Mouse (Mus musculus) right cerebral cortex, postnatal 4 days (tissue): ENCODE data around the gene Trp73.

ENCODE experiments used
- DNase-seq: peaks from one replicate; pipeline ENCODE4 v3.0.0-alpha.2; 2022

Trp73 gene

DNA sequence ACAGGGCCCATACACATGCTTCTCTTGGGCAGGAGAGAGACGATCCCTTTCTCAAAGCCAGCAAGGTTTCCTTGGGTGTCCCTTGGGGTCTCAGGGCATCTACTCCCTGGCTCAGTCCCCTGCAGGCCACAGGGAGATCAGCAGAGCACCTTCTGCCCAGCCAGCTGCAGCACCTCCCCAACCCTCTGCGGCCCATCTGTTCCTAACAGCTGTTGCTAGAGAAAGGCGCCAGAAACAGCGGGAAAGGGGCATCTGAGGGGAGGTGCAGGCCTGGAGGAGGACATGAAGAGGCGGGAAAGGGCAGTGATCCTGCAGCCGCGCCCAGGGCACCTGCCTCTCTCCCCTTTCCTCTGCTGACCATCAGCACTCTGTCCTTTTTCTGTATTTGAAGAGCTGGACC, 40.6 kb downstream of the Trp73 start:
- DNase-seq = no peak

DNA sequence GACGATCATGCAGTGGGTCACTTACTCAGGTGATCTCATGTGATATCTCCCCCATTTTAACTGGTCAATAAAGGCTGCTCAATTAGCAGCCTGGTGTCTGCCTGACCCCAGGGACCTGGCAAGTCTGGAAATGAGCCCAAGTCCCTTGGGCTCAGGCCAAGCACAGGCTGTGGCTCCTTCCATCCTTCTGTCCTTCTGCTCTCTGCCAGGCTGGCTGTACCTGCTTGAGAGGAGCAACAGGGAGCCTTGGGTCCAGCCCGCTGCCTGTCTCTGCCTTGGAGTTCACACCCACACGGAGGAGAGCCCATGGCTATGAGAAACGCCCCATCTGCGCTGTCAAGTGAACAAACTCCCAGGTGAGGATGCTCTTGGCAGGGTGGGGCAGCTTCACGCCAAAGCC, 43.9 kb downstream of the Trp73 start:
- DNase-seq = no peak

DNA sequence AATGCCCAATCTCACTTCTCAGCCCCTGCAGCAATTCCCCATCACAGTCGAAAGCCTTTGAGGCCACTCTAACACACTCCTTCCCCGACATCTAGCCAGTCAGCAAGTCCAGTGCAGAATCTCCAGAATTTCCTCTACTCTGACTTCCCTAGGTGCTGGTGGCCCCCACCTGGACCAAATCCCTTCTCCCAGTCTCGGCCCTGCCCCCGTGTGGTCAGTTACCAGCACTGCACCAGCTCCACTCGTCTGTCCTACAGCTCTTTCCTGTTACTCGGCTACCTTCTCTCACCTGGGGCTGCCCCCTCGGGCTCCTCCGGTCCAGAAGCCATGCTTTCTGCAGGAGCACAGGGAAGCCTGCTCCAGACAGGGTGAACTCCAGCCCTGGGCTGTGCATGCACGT, 46.8 kb downstream of the Trp73 start:
- no peak for DNase-seq

DNA sequence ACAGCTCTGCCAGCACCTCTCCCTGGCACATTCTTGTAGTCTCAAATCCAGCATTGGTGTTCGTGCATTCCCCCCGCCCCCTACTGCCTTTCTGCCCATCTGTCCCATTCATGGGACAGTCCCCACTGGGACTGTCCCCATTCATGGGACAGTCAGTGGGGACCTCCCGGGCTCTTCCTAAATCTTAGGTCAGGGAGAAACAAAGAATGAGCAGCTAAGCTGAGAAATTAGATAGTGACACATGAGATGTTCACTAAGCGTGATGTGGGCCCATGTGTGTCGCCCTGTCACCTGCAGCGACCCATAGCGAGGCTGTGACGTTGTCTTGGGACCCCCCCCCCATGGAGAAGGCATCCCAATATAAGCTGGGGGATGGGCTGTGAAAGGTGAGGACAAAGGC, 48.7 kb downstream of the Trp73 start:
- DNase-seq = no peak

DNA sequence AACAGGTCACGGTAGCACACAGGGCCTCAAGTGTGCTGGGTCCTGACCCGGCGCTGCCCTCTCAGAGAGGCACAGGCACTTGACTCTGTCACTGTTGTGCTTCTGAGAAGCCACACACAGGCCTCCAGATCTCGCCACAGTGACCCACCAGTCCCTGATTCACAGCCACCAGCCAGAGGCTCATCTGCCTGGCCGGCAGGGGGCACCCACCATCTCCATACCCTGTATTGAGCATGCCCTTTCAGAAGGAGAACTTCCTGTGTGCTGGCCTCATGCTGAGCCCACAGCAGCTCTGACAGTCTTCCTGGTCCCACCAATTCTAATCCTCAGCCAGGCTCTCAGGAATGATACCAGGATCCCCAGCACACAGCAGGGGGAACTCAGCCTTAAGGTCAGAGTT, 50.8 kb downstream of the Trp73 start:
- DNase-seq = no peak

DNA sequence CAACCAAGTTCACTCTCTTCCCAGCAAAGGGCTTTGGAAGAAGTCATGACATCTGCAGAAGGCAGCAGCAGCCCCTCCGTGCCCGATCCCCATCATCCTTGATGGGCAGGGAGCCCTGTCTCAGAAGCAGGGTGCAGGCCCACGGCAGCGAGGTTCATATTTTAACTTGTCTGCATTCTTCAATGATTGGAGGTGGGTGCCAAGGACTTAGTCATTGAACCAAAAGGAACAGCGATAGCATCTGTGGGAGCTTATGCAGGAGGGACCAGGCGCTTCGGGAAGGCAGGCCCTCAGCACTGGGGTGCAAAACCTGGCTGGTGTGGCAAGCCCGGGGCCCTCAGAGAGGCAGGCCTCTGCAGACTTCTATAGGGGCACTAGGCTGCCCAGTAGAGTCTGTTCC, 53.6 kb downstream of the Trp73 start:
- DNase-seq = no peak

DNA sequence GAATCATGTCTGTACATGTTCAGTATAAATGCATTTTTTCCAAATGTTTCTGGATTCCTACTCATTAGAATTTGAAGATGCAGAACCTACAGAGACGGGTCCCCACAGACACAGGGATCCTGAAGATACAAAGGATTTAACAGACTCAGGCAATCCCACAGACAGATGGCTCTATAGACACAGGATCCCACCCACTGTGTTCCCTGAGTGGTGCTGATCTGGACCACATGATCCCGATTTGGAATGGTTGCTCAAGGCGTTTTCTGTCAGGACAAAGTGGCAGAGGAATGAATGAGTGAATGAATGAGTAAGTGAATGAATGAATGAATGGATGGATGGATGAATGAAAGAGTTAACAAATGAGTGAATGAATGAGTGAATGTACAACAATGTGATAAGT, 54.2 kb downstream of the Trp73 start:
- DNase-seq = no peak

DNA sequence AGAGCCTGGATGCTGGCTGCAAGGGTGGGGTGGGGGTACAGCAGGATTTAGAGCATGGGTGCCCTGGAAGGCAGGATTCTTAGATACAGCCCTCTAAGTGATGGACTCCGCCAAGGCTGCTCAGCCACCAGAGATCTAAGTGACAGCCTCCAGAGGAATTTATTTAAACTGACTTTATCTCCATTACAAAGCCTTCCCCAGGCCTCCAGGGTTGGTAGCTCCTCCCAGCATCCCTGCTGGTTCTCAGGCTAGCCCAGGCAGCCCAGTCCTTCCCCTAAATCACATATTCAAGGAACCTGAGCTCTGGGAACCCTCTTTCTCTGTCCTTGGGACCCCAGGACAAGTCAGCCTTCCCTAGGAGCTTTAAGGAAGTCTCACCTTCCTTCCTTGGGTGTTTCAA, 58.0 kb downstream of the Trp73 start:
- DNase-seq = no peak

DNA sequence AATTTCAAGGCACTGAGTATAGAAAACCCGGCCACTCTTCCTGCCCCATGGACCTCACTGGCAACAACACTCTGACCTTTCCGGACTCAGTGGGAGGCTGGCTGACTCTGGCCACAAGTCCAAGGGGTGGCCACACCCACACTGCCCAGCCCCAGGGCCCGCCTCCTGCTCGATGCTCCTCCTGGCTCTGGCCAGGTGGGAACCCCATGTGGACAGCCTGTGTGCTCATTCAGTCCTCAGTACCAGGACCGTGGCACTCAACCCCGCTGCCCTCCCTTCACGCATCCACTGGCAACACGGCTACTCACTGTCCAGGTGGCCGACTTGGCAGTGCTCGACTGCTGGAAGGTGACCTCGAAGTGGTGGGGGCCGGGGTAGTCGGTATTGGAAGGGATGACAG, 59.0 kb downstream of the Trp73 start:
- no peak for DNase-seq

DNA sequence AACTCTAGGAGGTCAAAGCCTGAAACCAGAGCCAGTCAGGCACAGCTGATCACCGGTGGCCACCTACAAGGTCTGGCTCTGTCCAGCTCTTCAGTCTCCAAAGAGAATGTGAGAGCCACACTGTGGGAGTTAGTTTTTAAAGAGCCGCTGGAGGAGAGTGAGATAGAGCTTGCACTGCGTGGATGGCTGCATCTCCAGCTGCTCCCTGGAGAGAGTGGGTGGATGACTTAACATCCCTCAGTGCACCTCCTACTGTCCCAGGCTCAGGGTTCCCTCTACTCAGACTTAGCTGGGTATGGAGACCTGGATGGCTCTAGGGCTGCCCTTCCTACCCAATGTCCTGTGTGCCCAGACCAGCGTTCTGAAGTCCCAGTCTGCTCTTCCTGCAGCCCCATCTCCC, 59.8 kb downstream of the Trp73 start:
- no peak for DNase-seq

DNA sequence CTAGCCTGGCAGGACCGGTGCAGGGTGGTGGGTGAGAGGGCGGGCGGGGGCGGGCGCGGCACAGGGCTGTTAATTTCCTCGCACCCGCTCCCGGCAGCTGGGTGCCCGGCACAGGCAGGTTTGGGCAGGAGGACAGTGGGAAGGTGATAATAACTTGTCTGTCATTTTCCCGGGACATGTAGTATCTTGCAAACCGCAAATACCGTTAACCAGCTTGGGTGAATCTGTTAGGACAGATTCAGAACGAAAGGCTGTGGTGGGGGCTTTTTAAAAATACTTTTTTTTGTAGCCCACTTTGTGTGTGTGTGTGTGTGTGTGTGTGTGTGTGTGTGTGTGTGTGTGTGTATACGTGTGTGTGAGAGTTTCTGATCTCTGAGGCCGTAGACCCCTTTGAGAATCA, 68.1 kb downstream of the Trp73 start:
- no peak for DNase-seq

DNA sequence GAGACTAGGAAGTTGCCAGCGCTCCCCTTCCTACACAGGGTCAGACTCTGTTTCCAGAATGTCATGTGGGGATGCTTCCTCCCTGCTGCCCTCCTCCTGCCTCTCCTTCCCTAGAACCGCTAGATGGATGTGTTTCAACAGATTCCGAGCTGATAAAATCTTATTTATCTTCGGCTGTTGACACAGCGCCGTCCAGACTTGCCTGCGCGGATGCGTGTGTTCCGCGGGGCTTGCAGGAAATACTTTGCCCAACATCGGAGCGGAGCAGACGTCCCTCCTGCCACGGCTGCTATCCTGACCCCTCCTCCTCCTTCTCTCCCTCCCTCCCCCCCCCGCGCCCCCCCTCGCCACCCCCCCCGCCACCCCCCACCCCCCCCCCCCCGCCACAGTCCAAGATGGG, 68.5 kb downstream of the Trp73 start:
- DNase-seq = no peak

DNA sequence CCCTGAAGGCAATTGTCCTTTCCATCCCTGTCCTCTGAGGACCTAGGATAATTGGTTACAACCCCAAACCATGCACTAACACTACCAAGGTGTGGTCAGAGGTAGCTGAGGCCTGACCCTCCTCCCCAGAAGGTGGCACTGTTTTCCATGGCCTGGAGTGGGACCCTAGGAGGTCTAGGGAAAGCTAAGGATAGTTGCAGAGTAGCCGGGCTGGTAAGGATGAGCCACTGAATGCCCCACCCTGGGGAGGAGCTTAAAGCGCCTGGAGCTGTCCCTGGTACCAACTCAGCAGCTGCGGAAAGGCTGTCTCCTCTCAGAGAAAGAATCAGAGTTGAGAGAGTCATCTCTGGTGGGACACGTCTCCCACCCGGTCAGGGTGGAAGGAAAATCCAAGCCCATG, 69.1 kb downstream of the Trp73 start:
- no peak for DNase-seq

DNA sequence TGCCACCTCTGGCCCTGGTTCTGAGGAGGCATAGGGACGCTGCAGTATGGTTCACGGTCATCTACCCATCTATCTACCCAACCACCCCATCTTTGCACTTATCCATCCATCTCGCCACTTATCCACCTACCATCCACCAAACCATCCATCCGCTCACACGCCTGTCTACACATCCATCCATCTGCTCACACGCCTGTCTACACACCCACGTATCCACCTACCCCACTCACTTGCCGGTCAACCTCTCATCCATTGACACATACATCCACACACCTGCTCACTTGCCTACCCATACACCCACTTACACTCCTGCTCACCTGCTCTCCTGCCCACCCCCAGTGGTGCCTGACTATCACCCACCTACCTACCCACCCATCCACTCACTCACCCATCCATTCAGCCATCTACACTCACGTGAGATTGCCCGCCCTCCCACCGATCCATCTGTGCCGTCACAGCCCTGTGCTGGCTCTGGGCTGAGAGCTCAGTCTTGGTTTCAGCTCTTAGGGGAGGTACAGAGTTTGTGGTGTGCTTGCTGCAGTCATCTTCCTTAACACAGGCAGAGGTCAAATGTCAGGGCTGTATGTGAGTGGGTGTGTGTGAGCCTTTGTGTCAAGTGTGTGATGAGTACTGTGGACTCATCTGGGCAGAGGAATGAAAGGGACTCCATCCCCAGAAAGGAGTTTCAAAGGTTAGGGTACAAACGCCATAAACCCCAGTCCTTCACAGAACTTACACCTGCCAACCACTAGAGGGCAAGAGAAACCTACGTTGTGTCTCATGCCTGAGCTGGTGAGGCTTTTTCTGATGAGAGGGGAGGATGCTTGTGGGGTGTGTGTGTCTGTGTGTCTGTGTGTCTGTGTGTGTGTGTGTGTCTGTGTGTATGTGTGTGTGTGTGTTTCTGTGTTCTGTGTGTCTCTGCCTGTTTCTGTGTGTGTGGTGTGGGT, 74.9 kb downstream of the Trp73 start:
- no peak for DNase-seq

DNA sequence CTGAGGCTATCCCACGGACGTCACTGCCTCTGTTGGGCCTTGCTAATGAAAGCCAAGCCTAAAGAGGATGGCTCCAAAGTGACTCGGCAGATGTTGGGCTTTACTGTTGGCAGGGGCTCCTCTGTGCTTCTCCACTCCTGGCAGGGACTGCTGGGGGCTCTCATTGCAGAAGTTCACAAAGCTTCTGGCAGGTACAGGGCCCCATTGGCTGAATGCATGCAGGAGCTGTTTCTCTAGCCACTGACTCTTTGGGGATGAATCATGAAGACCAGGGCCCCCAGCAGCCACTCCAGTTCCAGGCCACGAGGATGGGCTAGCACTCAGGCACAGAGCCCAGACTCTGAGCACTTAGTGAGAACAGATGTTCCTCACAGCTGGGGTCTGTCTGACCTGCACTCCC, 82.3 kb downstream of the Trp73 start:
- DNase-seq = no peak

DNA sequence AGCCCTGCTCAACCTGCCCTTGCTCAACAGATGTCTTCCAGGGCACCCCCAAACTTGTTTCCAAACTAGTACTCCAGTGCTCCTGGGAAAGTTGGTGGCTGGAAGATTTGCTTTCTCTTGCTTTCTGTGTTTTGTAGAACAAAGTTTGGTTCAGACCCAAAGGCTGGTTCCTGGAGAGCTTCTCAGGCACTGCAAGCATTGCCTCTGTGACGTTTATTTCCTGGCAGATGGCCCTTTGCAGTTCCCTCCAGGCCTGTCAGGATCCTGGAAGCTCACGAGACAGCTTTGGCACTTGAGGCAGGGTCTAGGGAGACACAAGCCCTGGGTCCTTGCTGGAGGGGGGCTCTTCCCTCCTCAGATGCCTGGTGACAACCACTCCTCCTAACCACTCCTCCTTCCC, 83.3 kb downstream of the Trp73 start:
- DNase-seq = no peak

DNA sequence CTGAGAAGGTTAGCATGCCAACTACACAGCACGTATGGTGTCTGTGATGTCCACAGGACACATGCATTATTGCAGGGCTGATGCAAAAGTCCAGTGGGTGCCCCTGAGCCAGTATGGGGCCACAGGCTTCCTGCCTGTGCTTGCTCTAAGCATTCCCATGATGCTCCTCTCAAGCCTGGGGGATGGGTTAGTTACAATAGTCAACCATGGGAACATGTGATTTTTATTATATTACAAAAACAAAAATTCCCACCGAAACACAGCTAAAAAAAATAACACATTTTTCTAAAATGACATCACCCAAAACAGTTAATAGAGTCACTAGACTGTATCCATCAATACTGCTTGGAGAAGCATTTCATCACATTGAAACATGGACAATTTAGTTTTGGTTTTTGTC, 84.0 kb downstream of the Trp73 start:
- DNase-seq = no peak

DNA sequence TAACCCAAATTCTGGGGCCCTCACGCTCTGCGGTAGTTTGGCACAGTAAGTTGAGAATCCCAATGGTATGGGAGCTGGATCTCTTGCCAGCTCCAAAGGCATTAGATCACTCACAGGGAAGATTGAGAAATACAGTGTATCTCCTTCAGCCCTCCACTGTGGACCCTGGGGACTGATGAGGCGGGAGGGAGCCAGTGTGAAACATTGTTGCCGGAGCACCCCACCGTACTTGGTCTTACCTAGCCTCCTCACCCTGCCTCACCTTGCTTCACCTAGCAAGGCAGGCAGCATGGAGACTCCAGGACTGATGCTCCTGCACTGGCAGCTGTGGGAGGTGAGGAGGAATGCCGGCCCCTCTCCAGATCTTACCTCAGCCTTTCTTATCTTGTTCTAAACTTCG, 84.5 kb downstream of the Trp73 start:
- no peak for DNase-seq

DNA sequence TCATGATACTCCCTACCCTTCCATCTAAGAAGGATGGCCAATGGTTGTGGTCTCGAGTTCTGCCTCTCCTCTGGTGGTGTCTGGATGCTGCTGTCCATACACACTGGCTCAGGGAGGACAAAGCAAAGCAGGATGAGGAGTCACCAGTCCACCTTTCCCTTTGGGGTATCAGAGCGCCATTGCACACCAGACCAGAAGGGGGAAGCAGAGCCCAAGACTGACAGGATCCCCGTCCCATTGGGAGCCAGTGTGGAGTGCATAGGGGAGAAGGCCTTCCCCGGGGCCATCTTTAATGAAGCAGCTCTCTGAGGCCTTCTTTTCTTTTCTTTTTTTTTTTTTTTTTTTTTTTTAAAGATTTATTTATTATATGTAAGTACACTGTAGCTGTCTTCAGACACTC, 86.9 kb downstream of the Trp73 start:
- no peak for DNase-seq

DNA sequence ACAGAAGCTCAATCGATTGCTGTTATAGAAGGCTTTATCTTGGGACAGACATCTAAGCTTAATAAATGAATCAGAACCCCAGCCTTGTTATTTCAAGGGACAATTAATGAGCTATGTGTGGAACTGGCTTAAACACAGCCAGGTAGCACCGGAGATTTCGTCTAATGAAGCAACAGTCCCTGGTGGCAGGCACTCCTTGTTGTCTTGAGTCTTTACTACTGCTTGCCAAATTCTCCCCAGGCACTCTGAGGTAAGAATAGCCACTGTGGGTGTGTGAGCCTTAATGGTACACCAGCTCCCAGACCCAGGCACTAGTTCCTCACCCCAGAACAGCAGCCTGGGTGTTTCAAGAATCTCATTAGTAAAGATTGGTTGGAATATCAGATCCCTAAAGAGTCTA, 88.6 kb downstream of the Trp73 start:
- DNase-seq = no peak

DNA sequence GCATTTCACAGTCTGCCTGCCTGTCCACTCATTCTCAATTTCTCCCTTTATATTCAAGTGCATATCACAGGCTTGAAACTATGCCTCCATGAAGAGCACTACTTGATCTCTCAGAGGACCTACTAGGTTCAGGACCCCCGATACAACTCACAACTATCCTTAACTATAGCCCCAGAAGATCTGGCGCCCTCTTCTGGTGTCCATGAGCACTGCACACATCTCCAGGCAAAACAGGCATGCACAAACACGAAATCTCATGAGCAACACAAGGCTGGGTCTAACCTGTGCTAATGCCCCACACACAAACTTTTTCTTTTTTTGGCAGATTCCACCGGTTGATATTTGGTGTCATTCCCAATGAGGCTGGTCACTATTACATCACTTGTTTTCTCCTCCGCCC, 94.2 kb downstream of the Trp73 start:
- DNase-seq = no peak

DNA sequence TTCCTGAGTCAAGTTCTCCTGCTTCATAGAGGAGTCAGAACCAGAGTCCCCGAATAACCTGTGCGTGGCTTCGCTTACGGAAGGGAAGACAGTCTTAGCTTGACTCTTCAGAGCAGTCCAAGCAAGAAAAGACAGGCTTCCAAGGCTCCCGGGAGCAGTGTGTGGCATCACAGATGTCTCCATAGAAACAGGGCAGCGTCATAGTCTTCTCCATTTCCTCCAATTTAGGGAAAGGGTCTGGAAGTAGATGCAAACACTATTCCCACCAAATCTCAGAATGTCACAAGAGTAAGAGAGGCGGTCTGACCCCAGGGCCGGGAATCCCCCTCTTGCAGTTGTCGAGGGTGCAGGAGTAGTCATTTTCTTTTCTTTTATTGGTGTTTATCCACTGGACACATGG, 97.4 kb downstream of the Trp73 start, which contains the start of gene Ccdc27:
Gene Ccdc27, minus strand, starts transcription at position 101 of the 400 bp plus-strand sequence.
- DNase-seq = no peak

DNA sequence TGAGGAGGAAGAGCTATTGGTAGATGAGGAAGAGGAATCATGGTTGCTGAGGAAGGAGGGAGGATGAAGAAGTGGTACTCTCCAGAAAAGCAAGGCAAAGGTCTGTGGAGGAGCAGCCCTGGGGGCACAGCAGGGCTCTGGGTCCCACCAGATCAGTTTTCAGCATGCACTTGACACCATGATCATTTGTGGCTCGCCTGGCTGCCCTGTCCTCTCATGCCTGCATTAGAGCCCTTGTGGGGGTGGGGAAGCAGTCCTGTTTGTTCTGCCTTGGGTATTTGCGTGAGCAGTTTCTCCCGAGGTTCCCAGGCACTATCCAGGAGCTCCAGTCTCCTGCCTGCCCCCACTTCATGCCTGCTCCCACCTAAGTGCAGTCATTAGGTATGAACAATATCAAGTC, 102.9 kb downstream of the Trp73 start:
- DNase-seq = no peak

DNA sequence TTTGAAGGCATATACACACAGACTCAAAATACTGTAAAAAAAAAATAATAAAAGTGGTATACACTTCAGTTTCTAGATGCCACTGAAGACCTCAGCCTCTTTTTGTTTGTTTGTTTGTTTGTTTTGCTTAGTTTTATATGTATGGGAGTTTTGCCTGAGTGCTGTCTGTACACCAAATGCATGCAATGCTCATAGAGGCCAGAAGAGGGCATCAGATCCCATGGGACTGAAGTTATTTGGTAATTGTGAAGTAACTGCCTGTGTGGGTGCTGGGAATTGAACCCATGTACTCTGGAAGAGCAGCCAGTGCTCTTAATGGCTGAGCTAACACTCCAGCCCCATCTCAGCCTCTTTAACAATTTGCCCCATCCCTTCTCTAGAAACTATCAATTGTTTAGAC, 111.4 kb downstream of the Trp73 start:
- DNase-seq = no peak

DNA sequence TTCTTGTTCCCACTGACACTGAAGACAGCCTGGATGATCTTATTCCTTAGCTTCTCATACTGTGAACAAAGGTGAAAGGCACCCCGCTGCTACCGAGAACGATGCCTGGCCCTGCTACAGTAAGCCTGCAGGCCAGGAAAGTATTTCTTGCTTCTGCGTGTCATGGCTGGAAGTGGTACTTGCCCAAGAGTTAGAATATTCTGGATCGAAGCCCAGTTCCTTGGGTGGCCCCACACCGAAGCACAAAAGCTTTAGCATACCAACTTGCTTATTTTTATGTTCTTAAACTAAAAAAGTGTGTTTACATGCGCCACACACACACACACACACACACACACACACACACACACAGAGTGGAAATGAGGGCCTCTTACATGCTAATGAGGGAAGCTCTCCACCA, 111.9 kb downstream of the Trp73 start:
- DNase-seq = no peak
